Mouse (Mus musculus) forebrain, embryonic 15.5 days (tissue): ENCODE measurements around the gene B3gnt9. TPM values are rescaled to one million over a fixed set of nuclear protein-coding genes. Genes with fewer than 3 reads are reported as not detected.
A peak's percentile ranks its signal among the peaks of the same experiment; 100 is the strongest.
"Not testable (repeated sequence)": the region's sequence is repeated elsewhere in the genome, so short reads cannot be mapped to it uniquely, and the experiment has no call there.

Experiments used
- ATAC-seq: fragments of 200-750 bp; cut with Nextera tagmentation; replicated peaks from 2 replicates; pipeline ENCODE4 v1.8.0; 2017; ENCODE audit warnings: mild to moderate bottlenecking, moderate TSS enrichment, moderate library complexity
- H3K27ac ChIP-seq: fragments of 300-500 bp; sonication (generic); replicated peaks from 2 replicates; pipeline ENCODE4 v1.5.1; 2015; ENCODE audit warnings: mild to moderate bottlenecking, inconsistent platforms
- H3K27me3 ChIP-seq: fragments of 300-500 bp; sonication (generic); 2 replicates; pipeline ENCODE4 v1.6.1; 2015; ENCODE audit warnings: inconsistent platforms
- H3K36me3 ChIP-seq: fragments of 300-500 bp; sonication (generic); 2 replicates; pipeline ENCODE4 v1.6.1; 2015; ENCODE audit warnings: mild to moderate bottlenecking, inconsistent platforms
- H3K4me1 ChIP-seq: fragments of 300-500 bp; sonication (generic); 2 replicates; pipeline ENCODE4 v1.6.1; 2015; ENCODE audit warnings: inconsistent platforms
- H3K4me2 ChIP-seq: fragments of 300-500 bp; sonication (generic); replicated peaks from 2 replicates; pipeline ENCODE4 v1.6.1; 2015; ENCODE audit warnings: mild to moderate bottlenecking, inconsistent platforms
- H3K4me3 ChIP-seq: fragments of 300-500 bp; sonication (generic); 2 replicates; pipeline ENCODE4 v1.5.1; 2015; ENCODE audit warnings: mild to moderate bottlenecking, inconsistent platforms
- H3K9ac ChIP-seq: fragments of 300-500 bp; sonication (generic); replicated peaks from 2 replicates; pipeline ENCODE4 v1.6.1; 2015; ENCODE audit warnings: mild to moderate bottlenecking, inconsistent platforms
- H3K9me3 ChIP-seq: fragments of 300-500 bp; sonication (generic); 2 replicates; pipeline ENCODE4 v1.6.1; 2016; ENCODE audit warnings: inconsistent platforms
- WGBS: fragments of 180-500 bp; shearing (Covaris S2); methylation state at CpG from one replicate; pipeline ENCODE4 v1.1.7; 2015; ENCODE audit warnings: mixed read lengths; 5-methylcytosine and 5-hydroxymethylcytosine counted together
- polyA plus RNA-seq: library from polyadenylated mRNA; unstranded; fragments of >200 nt; fragmentation: Nextera tagmentation; extraction: Ambion mirVana; gene quantifications from 2 replicates; pipeline ENCODE4 v1.2.1, GENCODE M21; 2015

Gene B3gnt9
- polyA plus RNA-seq, 1 experiment from 2014 or later: 3.0 TPM

DNA sequence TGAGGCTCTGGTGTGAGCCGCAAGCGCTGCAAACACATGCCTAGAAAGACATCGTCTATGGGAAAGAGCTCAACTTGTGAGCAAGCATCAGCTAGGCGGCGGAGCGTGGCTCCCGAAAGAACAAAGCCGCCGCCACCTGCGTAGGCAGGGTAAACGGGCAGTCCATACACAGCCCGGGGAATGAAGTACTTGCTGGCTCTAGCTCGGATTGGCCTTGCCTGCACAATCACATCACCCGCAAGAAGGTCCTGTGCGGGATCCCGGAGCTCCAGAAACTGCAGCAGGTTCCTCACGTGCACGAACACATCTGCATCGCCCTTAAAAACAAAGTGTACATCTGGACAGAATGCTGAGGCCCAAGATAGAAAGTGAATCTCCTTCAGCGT is 1.2 kb downstream of the B3gnt9 start:
- H3K4me3 ChIP-seq: peak overlapping the region; percentile 70
- 28% methylated on average over 20 of the region's 20 CpGs for WGBS
- H3K27me3 ChIP-seq: peaks cover 27% of the 10 kb centered on the region
- 0 out of 2 replicates have a peak overlapping the region, but pooled peaks have one; percentile 6 for H3K9ac ChIP-seq
- peaks cover 32% of the 10 kb centered on the region for H3K36me3 ChIP-seq
- H3K4me2 ChIP-seq: peak overlapping the region; percentile 99
- H3K27ac ChIP-seq: no peak overlapping the region
- H3K9me3 ChIP-seq: no peaks in the 10 kb centered on the region
- peak; percentile 59 for ATAC-seq
- peaks cover 17% of the 10 kb centered on the region for H3K4me1 ChIP-seq

DNA sequence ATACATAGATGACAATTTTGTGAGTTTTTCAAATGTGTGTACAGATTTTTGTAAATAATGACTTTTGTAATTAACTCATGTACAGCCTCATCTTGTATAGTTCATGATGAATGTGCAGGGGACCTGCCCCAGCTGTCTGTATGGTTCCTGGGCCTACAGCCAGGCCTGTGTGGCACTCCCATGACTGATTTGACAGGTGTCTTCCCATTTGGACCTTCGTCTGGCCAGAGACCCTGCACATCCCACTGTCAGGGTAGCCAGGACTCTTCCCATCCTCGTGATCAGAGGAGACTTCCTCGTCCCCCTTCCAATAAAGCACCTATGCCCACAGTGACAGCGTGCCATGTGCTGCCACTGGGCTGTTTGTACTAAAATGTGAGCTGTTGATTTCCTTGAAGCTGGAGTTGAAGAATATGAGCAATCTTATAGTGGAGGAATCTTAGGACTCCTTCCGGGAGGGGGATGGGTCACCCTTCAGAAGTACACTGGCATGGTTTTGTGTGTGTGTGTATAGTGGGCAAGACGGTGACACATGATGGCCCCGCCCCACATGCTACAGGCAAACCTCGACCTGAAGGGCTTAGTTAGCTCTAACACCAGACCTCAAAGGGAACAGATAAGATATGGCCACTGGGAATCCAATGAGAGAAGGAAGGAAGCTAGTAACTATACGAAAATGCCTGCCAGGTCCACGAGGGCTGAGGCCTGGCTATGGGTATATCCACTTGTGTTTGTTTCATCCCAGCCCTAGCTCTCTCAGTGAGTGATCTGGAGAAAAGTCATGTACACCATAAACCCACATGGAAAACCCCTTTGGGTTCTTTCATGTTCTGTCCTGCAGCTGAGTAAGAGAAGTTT is 2.0 kb downstream of the B3gnt9 start:
- 88% methylated on average over 10 of the region's 10 CpGs for WGBS
- Histone ChIP-seq H3K27me3 (peaks cover 18% of the 10 kb centered on the region), H3K4me2 (no peak overlapping the region), H3K9me3 (no peaks in the 10 kb centered on the region), H3K9ac (no peak overlapping the region), H3K4me1 (peaks cover 14% of the 10 kb centered on the region), H3K27ac (no peak overlapping the region), H3K4me3 (no peak overlapping the region), H3K36me3 (peaks cover 41% of the 10 kb centered on the region)
- ATAC-seq: no peak

DNA sequence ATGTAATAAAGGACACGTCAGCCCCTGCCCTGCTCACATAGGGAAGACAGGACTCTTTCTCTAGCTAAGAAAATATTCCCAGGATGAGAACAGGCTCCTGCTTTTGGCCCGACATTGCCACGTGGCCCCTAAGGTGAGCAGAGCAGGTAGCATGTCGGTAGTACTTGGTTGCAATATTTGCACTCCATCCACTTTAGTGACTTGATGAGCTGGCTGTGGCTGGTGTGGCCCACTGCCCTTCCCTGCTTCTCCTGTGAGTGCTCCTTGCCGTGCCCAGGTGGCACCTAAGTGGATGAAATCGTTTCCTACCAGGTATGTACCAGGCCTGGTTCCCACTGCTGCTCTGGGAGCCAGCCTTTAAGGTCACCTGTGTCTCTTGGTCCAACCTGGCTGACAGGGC is 3.0 kb downstream of the B3gnt9 start:
- ATAC-seq: no peak

DNA sequence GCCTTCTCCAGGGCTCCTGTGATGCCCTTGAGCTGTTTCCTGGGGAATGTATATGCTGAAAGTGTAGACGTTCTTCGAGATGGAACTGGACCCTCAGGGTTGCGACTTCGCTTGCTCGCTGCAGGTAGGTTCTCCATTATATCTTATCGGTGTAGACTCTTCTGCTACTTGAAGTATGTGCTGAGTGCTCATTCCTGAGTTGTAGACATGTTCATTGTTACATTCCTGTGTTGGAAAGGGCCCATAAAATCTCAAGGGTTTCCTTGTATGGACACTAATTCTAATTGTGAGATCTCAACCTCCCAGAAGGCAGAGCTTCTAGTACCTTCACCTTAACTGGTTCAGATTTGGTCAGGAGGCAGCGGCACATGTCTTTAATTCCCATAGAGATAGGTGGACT is 13.9 kb downstream of the B3gnt9 start:
- H3K27ac ChIP-seq: no peak overlapping the region
- H3K4me2 ChIP-seq: no peak overlapping the region
- no peak overlapping the region for H3K9ac ChIP-seq
- H3K9me3 ChIP-seq: no peaks in the 10 kb centered on the region
- WGBS: 98% methylated on average over 7 of the region's 7 CpGs
- H3K36me3 ChIP-seq: peaks cover 37% of the 10 kb centered on the region
- no peak for ATAC-seq
- H3K4me1 ChIP-seq: no peaks in the 10 kb centered on the region
- H3K27me3 ChIP-seq: no peaks in the 10 kb centered on the region
- no peak overlapping the region for H3K4me3 ChIP-seq

More for the DNA sequence above, 3.0 kb downstream of the B3gnt9 start:
- 93% methylated on average over 6 of the region's 6 CpGs for WGBS
- Histone ChIP-seq H3K4me1 (peaks cover 14% of the 10 kb centered on the region), H3K36me3 (peaks cover 44% of the 10 kb centered on the region), H3K4me2 (no peak overlapping the region), H3K4me3 (no peak overlapping the region), H3K27me3 (peaks cover 17% of the 10 kb centered on the region), H3K9ac (no peak overlapping the region), H3K27ac (no peak overlapping the region), H3K9me3 (no peaks in the 10 kb centered on the region)

DNA sequence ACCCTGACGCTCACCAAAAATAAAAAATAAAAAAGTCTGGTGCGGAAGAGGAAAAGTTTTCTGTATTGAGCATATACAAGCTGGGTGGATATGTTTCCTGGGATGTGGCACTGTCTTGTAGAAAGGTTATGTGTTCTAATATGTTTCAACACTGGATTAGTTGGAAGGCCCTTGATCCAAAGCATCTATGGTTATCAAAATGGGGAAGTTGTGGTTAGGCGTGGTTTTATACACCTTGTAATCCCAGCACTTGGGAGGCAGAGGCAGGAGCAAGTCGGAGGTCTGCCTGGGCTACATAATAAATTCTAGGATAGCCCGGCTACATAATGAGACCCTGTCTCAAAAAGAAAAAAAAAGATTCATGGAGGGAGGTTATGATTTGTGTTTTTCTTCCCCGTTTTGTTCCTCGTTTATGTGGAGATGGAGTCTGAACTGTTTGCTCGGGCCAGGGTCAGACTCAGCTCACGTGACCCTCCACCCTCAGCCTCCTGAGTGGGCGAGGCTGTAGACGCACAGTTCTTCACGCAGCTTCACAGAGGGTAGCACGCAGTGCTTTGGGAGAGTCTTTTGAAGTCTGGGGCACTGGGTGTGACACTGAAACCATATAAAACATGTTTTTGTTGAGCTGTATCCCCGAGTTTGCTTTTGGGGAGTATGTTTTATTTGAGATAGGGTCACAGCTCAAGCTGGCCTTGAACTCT is 17.4 kb downstream of the B3gnt9 start:
- H3K9ac ChIP-seq: no peak overlapping the region
- no peaks in the 10 kb centered on the region for H3K4me1 ChIP-seq
- no peak overlapping the region for H3K4me3 ChIP-seq
- no peak overlapping the region for H3K27ac ChIP-seq
- H3K27me3 ChIP-seq: no peaks in the 10 kb centered on the region
- ATAC-seq: no peak
- 90% methylated on average over 14 of the region's 14 CpGs for WGBS
- H3K9me3 ChIP-seq: no peaks in the 10 kb centered on the region
- no peak overlapping the region for H3K4me2 ChIP-seq
- peaks cover 42% of the 10 kb centered on the region for H3K36me3 ChIP-seq

DNA sequence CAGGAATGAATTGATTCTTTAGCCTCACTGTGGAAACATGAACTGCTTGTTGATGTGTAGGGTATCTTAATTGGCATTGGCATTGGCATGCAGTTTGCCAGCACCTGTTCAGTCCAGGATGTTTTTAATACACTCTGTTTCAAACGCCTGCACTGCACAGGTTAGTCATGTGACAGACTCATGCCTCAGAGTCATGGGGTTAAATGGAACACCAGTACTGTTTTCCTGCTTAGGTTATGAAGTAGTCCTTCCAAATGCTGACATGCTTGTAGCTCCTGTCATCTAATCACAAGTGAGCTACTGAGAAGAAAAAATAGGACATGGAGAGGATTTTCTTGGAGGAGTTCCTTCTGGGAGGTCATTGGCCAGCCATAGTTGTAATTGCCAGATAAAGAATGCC is 19.7 kb downstream of the B3gnt9 start:
- H3K27me3 ChIP-seq: no peaks in the 10 kb centered on the region
- H3K27ac ChIP-seq: no peak overlapping the region
- H3K36me3 ChIP-seq: peaks cover 27% of the 10 kb centered on the region
- ATAC-seq: no peak
- H3K4me2 ChIP-seq: no peak overlapping the region
- 91% methylated on average over 1 of the region's 1 CpGs for WGBS
- no peak overlapping the region for H3K4me3 ChIP-seq
- no peaks in the 10 kb centered on the region for H3K9me3 ChIP-seq
- no peak overlapping the region for H3K9ac ChIP-seq
- no peaks in the 10 kb centered on the region for H3K4me1 ChIP-seq

DNA sequence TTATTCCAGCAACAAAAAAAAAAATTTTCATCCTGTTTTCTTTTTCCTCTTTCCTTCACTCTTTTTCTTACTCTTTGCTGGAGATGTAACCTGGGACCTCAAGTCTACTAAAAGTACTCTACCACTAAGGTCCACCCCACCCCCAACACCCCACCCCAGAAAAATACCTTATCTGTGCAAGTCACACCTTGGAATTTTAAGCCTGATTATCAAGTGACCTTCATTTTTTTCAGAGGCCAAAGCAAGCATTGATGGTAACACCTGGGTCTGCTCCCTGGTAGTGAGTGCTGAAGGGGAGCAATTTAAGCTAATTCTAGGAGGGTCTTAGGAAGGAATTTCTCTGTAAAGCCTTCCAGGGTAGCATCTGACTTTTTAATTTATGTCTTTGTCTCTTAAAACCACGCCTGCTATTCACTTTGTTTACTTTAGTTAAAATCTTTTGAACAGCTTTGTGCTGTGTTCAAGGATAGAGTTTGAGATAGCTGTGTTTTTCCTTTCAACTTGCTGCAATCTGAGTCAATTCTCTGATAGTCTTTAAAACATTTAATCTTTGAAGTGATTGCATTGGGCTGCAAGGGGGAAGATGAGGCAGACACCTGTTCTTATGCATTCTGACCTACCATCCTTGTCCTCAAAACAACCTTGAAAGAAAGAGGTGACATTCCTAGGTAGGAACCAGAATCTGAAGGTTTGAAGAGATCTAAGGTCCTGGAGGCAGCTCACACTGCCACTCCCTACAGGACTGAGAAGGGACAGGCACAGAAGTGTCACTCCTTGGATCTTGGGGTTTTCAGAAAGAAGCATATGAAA is 21.6 kb downstream of the B3gnt9 start:
- Histone ChIP-seq H3K27ac (no peak overlapping the region), H3K4me2 (no peak overlapping the region), H3K4me3 (no peak overlapping the region), H3K4me1 (no peaks in the 10 kb centered on the region), H3K27me3 (no peaks in the 10 kb centered on the region), H3K9ac (no peak overlapping the region), H3K9me3 (no peaks in the 10 kb centered on the region), H3K36me3 (peaks cover 12% of the 10 kb centered on the region)
- 70% methylated on average over 1 of the region's 1 CpGs for WGBS
- ATAC-seq: no peak

DNA sequence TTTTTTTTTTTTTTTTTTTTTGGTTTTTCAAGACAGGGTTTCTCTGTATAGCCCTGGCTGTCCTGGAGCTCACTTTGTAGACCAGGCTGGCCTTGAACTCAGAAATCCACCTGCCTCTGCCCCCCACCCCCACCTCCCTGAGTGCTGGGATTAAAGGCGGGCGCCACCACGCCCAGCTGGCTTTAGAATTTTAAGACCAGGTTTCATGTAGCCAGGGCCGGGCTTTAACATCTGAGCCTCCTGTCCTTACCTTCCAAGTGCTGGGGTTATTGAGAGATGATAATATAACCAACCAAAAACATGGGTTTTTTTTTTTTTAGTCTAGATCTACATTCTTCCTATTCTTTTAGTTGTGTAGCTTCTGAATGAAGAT is 22.6 kb downstream of the B3gnt9 start:
- peaks cover 12% of the 10 kb centered on the region for H3K36me3 ChIP-seq
- H3K4me2 ChIP-seq, H3K4me1 ChIP-seq, H3K9ac ChIP-seq, ATAC-seq, H3K4me3 ChIP-seq, H3K9me3 ChIP-seq, H3K27ac ChIP-seq, H3K27me3 ChIP-seq: not testable (repeated sequence)
- WGBS: 94% methylated on average over 4 of the region's 4 CpGs

DNA sequence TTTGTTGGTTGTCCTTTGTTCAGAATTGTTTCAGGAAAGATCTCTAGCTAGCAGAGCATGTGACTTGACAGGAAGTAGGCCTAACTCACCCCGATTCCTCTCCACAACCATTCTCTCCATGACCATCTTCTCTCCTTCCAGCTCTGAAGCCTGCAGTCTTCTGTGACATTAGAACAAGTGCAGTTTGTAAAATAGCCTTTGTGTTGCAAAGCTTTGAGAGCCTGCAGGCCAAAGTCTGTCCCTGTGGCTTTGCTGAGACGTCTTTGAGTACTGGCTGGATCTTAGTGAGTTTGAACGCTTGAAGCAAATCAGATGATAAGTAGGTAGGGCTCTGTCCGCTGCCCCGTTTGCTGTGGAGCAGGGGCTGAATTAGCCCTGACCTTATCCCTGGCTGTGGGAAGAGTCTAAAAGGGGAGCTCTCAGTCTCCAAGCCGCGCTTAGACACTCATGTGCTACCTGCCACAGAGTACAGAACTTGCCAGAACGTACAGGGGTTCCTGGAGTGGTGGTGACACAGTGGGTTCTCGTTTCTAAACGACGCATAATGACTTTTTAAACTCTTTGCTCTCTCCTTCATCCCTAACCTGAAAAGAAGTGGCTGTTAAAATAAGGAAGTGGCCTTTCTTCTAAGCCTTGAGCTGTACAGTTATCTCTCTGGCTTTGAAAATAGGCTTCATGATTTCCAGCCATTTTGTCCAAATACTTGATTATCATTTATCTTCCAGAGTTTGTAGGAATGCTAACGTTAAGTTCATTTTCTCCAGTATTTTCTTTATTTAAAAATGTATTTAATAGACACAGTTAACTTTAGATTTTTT is 23.2 kb downstream of the B3gnt9 start:
- Histone ChIP-seq H3K4me1 (peaks cover 6% of the 10 kb centered on the region), H3K4me2 (no peak overlapping the region), H3K36me3 (peaks cover 12% of the 10 kb centered on the region), H3K9me3 (no peaks in the 10 kb centered on the region), H3K9ac (no peak overlapping the region), H3K27me3 (no peaks in the 10 kb centered on the region), H3K4me3 (no peak overlapping the region), H3K27ac (no peak overlapping the region)
- 88% methylated on average over 12 of the region's 12 CpGs for WGBS
- no peak for ATAC-seq

DNA sequence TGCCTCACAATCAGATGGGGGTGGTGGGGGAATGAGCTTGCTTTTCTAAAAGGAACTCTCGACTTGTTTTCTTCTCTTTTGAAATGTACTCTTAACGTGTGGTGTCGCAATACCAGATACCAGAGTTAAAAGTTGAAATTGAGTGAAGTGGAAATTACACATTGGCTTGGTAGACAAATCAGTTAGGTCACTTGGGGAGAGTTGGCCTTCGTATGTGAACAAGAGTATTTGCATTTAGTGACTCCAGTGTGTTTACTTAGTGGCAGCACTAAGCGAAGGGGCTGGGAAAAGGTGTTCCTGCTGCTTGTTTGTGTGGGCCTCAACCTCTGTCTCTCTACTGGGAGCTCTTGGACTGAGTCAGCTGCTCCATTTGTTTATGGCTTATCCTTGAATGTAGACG is 29.0 kb downstream of the B3gnt9 start:
- Histone ChIP-seq H3K4me3 (peak overlapping the region; percentile 98), H3K9me3 (no peaks in the 10 kb centered on the region)
- no peak for ATAC-seq

DNA sequence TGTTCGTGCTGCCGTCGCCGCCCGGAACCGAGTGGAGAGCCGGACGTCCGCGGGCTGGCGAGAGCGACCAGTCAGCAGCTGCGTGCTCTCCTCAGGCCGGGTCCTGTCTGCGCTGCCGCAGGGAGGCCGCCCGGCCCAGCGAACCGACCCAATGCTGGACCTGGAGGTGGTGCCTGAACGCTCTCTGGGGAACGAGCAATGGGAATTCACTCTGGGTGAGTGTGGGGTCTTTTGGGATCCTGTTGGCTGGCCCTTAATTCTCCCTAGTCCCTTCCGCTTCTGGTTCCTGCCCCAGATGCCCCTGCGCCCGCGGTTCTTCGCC is 29.7 kb downstream of the B3gnt9 start:
- Histone ChIP-seq H3K27ac (peak overlapping the region; percentile 75), H3K9me3 (no peaks in the 10 kb centered on the region), H3K36me3 (no peaks in the 10 kb centered on the region), H3K4me1 (peaks cover 23% of the 10 kb centered on the region), H3K4me2 (peak overlapping the region; percentile 78), H3K27me3 (no peaks in the 10 kb centered on the region), H3K9ac (peak overlapping the region; percentile 94), H3K4me3 (peak overlapping the region; percentile 98)
- under 1% methylated on average over 27 of the region's 27 CpGs for WGBS
- ATAC-seq: no peak

More for the DNA sequence above, 29.0 kb downstream of the B3gnt9 start:
- peaks cover 23% of the 10 kb centered on the region for H3K4me1 ChIP-seq
- no peaks in the 10 kb centered on the region for H3K27me3 ChIP-seq
- H3K27ac ChIP-seq: no peak overlapping the region
- no peaks in the 10 kb centered on the region for H3K36me3 ChIP-seq
- 28% methylated on average over 6 of the region's 6 CpGs for WGBS
- H3K9ac ChIP-seq: peak overlapping the region; percentile 94
- H3K4me2 ChIP-seq: peak overlapping the region; percentile 78
